Mouse (Mus musculus) megakaryocyte, embryonic 14.5 days (primary cell): ENCODE results near the gene Sec22c.

Experiments
- FLI1 ChIP-seq: IDR thresholded peaks from 2 replicates; pipeline ENCODE4 v1.6.1; 2012; ENCODE audit warnings: low read length, inconsistent platforms, mixed read lengths
- GATA1 ChIP-seq: IDR thresholded peaks from 3 replicates; pipeline ENCODE4 v1.6.1; 2012; ENCODE audit warnings: mixed read lengths, low read length, inconsistent platforms, borderline replicate concordance

DNA sequence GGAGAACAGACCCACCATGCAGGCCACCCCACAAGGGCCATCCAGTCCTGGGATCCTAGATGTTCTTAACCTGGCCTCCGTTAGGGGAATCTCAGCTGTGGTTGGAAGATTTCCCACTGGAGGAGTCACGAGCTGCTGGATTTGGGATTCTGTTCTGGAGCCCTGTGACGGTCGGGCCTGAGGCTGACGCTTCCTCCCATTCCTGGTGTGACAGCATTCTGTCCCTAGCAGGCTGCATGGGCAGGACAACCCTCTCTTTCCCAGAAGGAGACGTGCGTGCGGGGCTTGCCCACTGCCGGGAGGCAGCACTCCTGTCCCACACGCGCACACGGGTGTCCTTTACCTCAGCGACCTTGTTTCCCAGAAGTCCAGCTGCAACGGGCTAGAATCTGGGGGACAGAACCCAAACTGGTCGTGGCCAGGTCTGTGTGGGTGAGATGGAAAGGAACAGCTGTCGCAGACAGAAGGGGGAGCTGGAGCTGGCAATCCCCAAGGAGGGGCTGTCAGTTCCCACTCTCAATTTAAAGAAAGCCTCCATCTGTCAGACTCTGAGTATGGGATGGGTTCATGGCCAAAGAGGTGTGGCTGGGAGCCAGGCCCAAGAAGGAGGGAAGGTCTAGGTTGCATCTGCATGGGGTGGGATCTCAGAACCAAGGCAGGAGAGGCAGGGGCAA, 38.2 kb downstream of the Sec22c start:
- TF ChIP-seq GATA1 (no peak), FLI1 (no peak)
